Mouse (Mus musculus): ENCODE results near the gene Synpo2. TPM values are rescaled to one million over a fixed set of nuclear protein-coding genes. Genes with fewer than 3 reads are reported as not detected.
A peak's percentile ranks its signal among the peaks of the same experiment; 100 is the strongest.

Gene Synpo2
- polyA plus RNA-seq, 1 experiment from 2014 or later: 1.1 TPM

- 84% methylated on average over 6 of the region's 6 CpGs for WGBS
- no peak overlapping the region for H3K4me2 ChIP-seq (ENCODE audit: low read length)
Observed at GRCm38 (mm10) chr3:123104325-123104724, 131.6 kb downstream of the Synpo2 start.

GRCm38 (mm10) chr3:123103151-123103860 is 132.6 kb downstream of the Synpo2 start:
- no peaks in the 10 kb centered on the region for H3K36me3 ChIP-seq (ENCODE audit: control insufficient read depth, insufficient read depth, low read length)
- WGBS: 35% methylated on average over 13 of the region's 13 CpGs
- no peak overlapping the region for H3K4me3 ChIP-seq (replicated peaks; ENCODE audit: low read depth, low read length)
- no peak overlapping the region for H3K27ac ChIP-seq (replicated peaks; ENCODE audit: low read depth, low read length)
- H3K4me1 ChIP-seq (ENCODE audit: control insufficient read depth, insufficient read depth, low read length): no peaks in the 10 kb centered on the region
- H3K27me3 ChIP-seq (ENCODE audit: control insufficient read depth, insufficient read depth, low read length): no peaks in the 10 kb centered on the region
- H3K4me2 ChIP-seq (ENCODE audit: low read length): no peak overlapping the region
- no peak overlapping the region for H3K9ac ChIP-seq (replicated peaks; ENCODE audit: low read length)
- DNase-seq (peak; percentile 93), ATAC-seq (ENCODE audit: low FRiP score, low TSS enrichment) (0 out of 2 replicates have a peak, but pooled peaks have one; percentile 70)
- H3K9me3 ChIP-seq (ENCODE audit: control insufficient read depth, low read length): no peaks in the 10 kb centered on the region

More at GRCm38 (mm10) chr3:123104325-123104724, 131.6 kb downstream of the Synpo2 start:
- Histone ChIP-seq H3K27ac (replicated peaks; ENCODE audit: low read depth, low read length) (no peak overlapping the region), H3K4me1 (ENCODE audit: control insufficient read depth, insufficient read depth, low read length) (no peaks in the 10 kb centered on the region), H3K4me3 (replicated peaks; ENCODE audit: low read depth, low read length) (no peak overlapping the region), H3K9ac (replicated peaks; ENCODE audit: low read length) (no peak overlapping the region), H3K36me3 (ENCODE audit: control insufficient read depth, insufficient read depth, low read length) (no peaks in the 10 kb centered on the region), H3K27me3 (ENCODE audit: control insufficient read depth, insufficient read depth, low read length) (no peaks in the 10 kb centered on the region), H3K9me3 (ENCODE audit: control insufficient read depth, low read length) (no peaks in the 10 kb centered on the region)
- ATAC-seq (ENCODE audit: low FRiP score, low TSS enrichment): no peak; the same call in 1 of the 2 replicates
- DNase-seq: no peak

GRCm38 (mm10) chr3:123101761-123102160 is 134.2 kb downstream of the Synpo2 start:
- Histone ChIP-seq H3K36me3 (ENCODE audit: control insufficient read depth, insufficient read depth, low read length) (no peaks in the 10 kb centered on the region), H3K4me1 (ENCODE audit: control insufficient read depth, insufficient read depth, low read length) (no peaks in the 10 kb centered on the region), H3K9me3 (ENCODE audit: control insufficient read depth, low read length) (no peaks in the 10 kb centered on the region), H3K27me3 (ENCODE audit: control insufficient read depth, insufficient read depth, low read length) (no peaks in the 10 kb centered on the region), H3K9ac (replicated peaks; ENCODE audit: low read length) (no peak overlapping the region), H3K4me3 (replicated peaks; ENCODE audit: low read depth, low read length) (no peak overlapping the region), H3K27ac (replicated peaks; ENCODE audit: low read depth, low read length) (no peak overlapping the region), H3K4me2 (ENCODE audit: low read length) (no peak overlapping the region)
- ATAC-seq (ENCODE audit: low FRiP score, low TSS enrichment) (no peak), DNase-seq (no peak)
- 98% methylated on average over 2 of the region's 2 CpGs for WGBS

GRCm38 (mm10) chr3:123095111-123095510 is 140.8 kb downstream of the Synpo2 start:
- no peak overlapping the region for H3K4me3 ChIP-seq (replicated peaks; ENCODE audit: low read depth, low read length)
- DNase-seq (no peak), ATAC-seq (ENCODE audit: low FRiP score, low TSS enrichment) (no peak)
- H3K27ac ChIP-seq (replicated peaks; ENCODE audit: low read depth, low read length): no peak overlapping the region
- no peak overlapping the region for H3K4me2 ChIP-seq (ENCODE audit: low read length)
- H3K27me3 ChIP-seq (ENCODE audit: control insufficient read depth, insufficient read depth, low read length): no peaks in the 10 kb centered on the region
- H3K36me3 ChIP-seq (ENCODE audit: control insufficient read depth, insufficient read depth, low read length): no peaks in the 10 kb centered on the region
- 95% methylated on average over 2 of the region's 2 CpGs for WGBS
- no peak overlapping the region for H3K9ac ChIP-seq (replicated peaks; ENCODE audit: low read length)
- H3K4me1 ChIP-seq (ENCODE audit: control insufficient read depth, insufficient read depth, low read length): 0 out of 2 replicates have a peak, but pooled peaks cover 3% of the 10 kb centered on the region
- H3K9me3 ChIP-seq (ENCODE audit: control insufficient read depth, low read length): no peaks in the 10 kb centered on the region

GRCm38 (mm10) chr3:123093640-123094361 is 142.1 kb downstream of the Synpo2 start:
- H3K27me3 ChIP-seq (ENCODE audit: control insufficient read depth, insufficient read depth, low read length): no peaks in the 10 kb centered on the region
- no peak overlapping the region for H3K4me3 ChIP-seq (replicated peaks; ENCODE audit: low read depth, low read length)
- WGBS: 80% methylated on average over 11 of the region's 11 CpGs
- DNase-seq: no peak
- ATAC-seq (ENCODE audit: low FRiP score, low TSS enrichment): 0 out of 2 replicates have a peak, but pooled peaks have one; percentile 14
- no peak overlapping the region for H3K9ac ChIP-seq (replicated peaks; ENCODE audit: low read length)
- H3K4me2 ChIP-seq (ENCODE audit: low read length): no peak overlapping the region
- no peaks in the 10 kb centered on the region for H3K36me3 ChIP-seq (ENCODE audit: control insufficient read depth, insufficient read depth, low read length)
- 0 out of 2 replicates have a peak overlapping the region, but pooled peaks have one; percentile 41 for H3K27ac ChIP-seq (replicated peaks; ENCODE audit: low read depth, low read length)
- no peaks in the 10 kb centered on the region for H3K9me3 ChIP-seq (ENCODE audit: control insufficient read depth, low read length)
- 0 out of 2 replicates have a peak, but pooled peaks cover 3% of the 10 kb centered on the region for H3K4me1 ChIP-seq (ENCODE audit: control insufficient read depth, insufficient read depth, low read length)

GRCm38 (mm10) chr3:123092913-123093639 is 142.9 kb downstream of the Synpo2 start:
- Histone ChIP-seq H3K4me1 (ENCODE audit: control insufficient read depth, insufficient read depth, low read length) (0 out of 2 replicates have a peak, but pooled peaks cover 3% of the 10 kb centered on the region), H3K9me3 (ENCODE audit: control insufficient read depth, low read length) (no peaks in the 10 kb centered on the region), H3K4me2 (ENCODE audit: low read length) (no peak overlapping the region), H3K27me3 (ENCODE audit: control insufficient read depth, insufficient read depth, low read length) (no peaks in the 10 kb centered on the region), H3K9ac (replicated peaks; ENCODE audit: low read length) (no peak overlapping the region), H3K36me3 (ENCODE audit: control insufficient read depth, insufficient read depth, low read length) (no peaks in the 10 kb centered on the region), H3K27ac (replicated peaks; ENCODE audit: low read depth, low read length) (0 out of 2 replicates have a peak overlapping the region, but pooled peaks have one; percentile 41), H3K4me3 (replicated peaks; ENCODE audit: low read depth, low read length) (no peak overlapping the region)
- 56% methylated on average over 12 of the region's 12 CpGs for WGBS
- peak; percentile 71 for DNase-seq
- ATAC-seq (ENCODE audit: low FRiP score, low TSS enrichment): peak; percentile 48; the same call in 1 of the 2 replicates

GRCm38 (mm10) chr3:123092442-123092841 is 143.5 kb downstream of the Synpo2 start:
- Histone ChIP-seq H3K36me3 (ENCODE audit: control insufficient read depth, insufficient read depth, low read length) (no peaks in the 10 kb centered on the region), H3K4me3 (replicated peaks; ENCODE audit: low read depth, low read length) (no peak overlapping the region), H3K9me3 (ENCODE audit: control insufficient read depth, low read length) (no peaks in the 10 kb centered on the region), H3K9ac (replicated peaks; ENCODE audit: low read length) (no peak overlapping the region), H3K4me1 (ENCODE audit: control insufficient read depth, insufficient read depth, low read length) (0 out of 2 replicates have a peak, but pooled peaks cover 3% of the 10 kb centered on the region), H3K27me3 (ENCODE audit: control insufficient read depth, insufficient read depth, low read length) (no peaks in the 10 kb centered on the region), H3K4me2 (ENCODE audit: low read length) (no peak overlapping the region), H3K27ac (replicated peaks; ENCODE audit: low read depth, low read length) (no peak overlapping the region)
- DNase-seq: no peak
- no peak for ATAC-seq (ENCODE audit: low FRiP score, low TSS enrichment)
- 60% methylated on average over 6 of the region's 6 CpGs for WGBS

GRCm38 (mm10) chr3:123089297-123090020 is 146.5 kb downstream of the Synpo2 start:
- H3K27me3 ChIP-seq (ENCODE audit: control insufficient read depth, insufficient read depth, low read length): no peaks in the 10 kb centered on the region
- DNase-seq: no peak
- 80% methylated on average over 11 of the region's 11 CpGs for WGBS
- H3K36me3 ChIP-seq (ENCODE audit: control insufficient read depth, insufficient read depth, low read length): no peaks in the 10 kb centered on the region
- H3K4me3 ChIP-seq (replicated peaks; ENCODE audit: low read depth, low read length): no peak overlapping the region
- no peak overlapping the region for H3K4me2 ChIP-seq (ENCODE audit: low read length)
- ATAC-seq (ENCODE audit: low FRiP score, low TSS enrichment): no peak
- no peak overlapping the region for H3K27ac ChIP-seq (replicated peaks; ENCODE audit: low read depth, low read length)
- H3K4me1 ChIP-seq (ENCODE audit: control insufficient read depth, insufficient read depth, low read length): 0 out of 2 replicates have a peak, but pooled peaks cover 3% of the 10 kb centered on the region
- H3K9ac ChIP-seq (replicated peaks; ENCODE audit: low read length): no peak overlapping the region
- H3K9me3 ChIP-seq (ENCODE audit: control insufficient read depth, low read length): no peaks in the 10 kb centered on the region
